Mouse (Mus musculus) mature B cell (primary cell): ENCODE results near the gene Ccdc3.
"Not testable (repeated sequence)": the region's sequence is repeated elsewhere in the genome, so short reads cannot be mapped to it uniquely, and the experiment has no call there.

Experiments
- in situ Hi-C: fragments of 300-500 bp; cut with MboI; formaldehyde crosslinking; loops from 2 replicates; pipeline ENCODE4 v1.14.3; 2019

The Ccdc3 gene

DNA sequence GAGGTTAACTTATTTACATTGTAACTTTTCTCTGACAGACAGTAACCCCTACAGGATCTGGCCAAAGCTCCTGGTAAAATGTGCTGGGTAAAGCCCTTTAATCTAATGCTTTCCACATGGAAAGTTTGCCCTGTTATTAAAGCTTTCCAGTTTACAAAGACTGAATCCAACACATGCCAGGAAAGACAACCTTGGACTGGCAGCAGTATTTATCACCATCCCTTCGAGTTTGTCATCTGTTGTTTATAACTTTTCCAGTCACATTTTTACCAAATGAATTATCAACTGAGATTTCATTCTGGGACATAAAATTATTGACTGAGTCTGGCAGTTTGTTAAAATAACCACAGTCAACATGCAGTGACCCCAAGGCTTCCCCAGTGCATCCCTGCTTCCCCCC is 77.0 kb downstream of the Ccdc3 start:
- in situ Hi-C loops, result no loop called here

- in situ Hi-C loops, result no loop called here
These were observed 77.8 kb downstream of the Ccdc3 start for GRCm38 (mm10) chr2:5215252-5215815.

- in situ Hi-C loops, result no loop called here
These were observed 81.6 kb downstream of the Ccdc3 start for GRCm38 (mm10) chr2:5219206-5219605.

GRCm38 (mm10) chr2:5219847-5220375 is 82.3 kb downstream of the Ccdc3 start:
- in situ Hi-C loops, result no loop called here

GRCm38 (mm10) chr2:5222571-5222970 is 85.0 kb downstream of the Ccdc3 start:
- in situ Hi-C loops, result no loop called here

DNA sequence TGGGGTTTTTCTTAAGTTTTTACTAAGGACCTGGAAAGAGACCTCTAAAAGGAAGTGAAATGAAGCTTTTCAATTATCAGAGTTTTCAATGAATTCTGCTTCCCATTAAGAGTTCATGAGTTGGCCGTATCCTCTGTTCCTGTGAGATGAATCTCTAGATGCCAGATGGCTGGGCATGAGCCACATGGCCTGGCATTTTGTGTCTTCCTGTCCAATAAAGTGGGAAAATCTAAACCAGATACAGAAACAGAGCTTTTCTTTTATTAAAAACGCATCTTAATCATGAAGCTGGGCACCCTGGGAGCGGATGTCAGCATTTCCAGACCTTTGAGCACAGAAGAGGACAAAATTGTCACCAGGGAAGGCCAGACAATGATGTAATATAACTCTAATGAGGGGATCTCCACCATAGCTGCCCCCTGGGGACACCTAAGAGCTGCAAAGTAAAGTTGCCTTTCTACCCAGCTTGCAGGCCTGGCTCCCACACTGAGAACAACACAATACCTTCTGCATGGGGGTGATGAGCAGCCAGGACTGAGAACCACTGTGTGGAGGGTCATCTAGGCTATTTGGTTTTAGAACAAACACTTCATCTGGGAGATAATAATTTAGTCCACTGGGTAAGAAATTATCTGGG is 99.4 kb downstream of the Ccdc3 start:
- in situ Hi-C loops, result no loop called here

- in situ Hi-C loops, result no loop called here
These were observed 100.3 kb downstream of the Ccdc3 start for GRCm38 (mm10) chr2:5237870-5238269.

GRCm38 (mm10) chr2:5239492-5239891 is 101.9 kb downstream of the Ccdc3 start:
- in situ Hi-C loops, result no loop called here

- in situ Hi-C loops, result no loop called here
These were observed 103.9 kb downstream of the Ccdc3 start for GRCm38 (mm10) chr2:5241469-5241897.

GRCm38 (mm10) chr2:5249199-5249598 is 111.6 kb downstream of the Ccdc3 start:
- in situ Hi-C loops, result not testable (repeated sequence)

- in situ Hi-C loops, result no loop called here
These were observed 112.4 kb downstream of the Ccdc3 start for GRCm38 (mm10) chr2:5249969-5250368.

DNA sequence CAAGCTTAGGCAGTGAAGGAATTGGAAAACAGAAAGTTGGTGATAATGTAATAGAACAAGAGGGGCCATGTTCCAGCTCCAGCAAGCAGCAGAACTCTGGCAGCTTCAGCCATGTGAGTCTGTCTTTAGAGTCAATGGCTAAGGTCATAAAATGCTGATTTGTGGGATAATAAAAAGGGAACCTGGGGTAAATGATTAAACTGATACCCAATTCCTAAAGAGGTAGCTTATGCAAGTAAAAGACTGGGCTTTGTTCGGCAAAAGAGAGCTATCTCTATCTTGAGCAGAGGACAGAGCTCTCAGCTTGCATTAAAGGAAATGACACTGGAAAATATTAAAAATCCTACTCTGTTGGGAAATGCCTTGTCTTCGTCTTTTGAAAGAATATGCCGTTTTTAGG is 120.7 kb downstream of the Ccdc3 start:
- in situ Hi-C loops, result no loop called here

DNA sequence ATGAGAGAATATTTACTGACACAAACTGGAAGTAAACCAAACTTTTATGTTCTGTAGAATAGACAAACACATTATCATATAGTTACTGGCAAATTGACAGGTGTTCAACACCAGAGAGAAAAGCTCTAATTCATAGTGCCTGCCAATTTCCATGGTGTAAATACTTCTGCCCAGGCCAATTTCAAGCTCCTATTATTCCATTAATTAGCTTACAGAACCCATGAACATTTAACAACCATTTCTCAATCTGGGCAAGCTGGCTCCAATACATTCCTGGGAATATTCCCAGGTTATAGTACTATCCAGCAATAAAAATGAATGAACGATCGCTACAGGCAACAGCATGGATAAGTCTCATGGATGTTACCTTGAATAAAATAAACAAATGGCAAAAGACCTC is 124.7 kb downstream of the Ccdc3 start:
- in situ Hi-C loops, result no loop called here

GRCm38 (mm10) chr2:5267980-5268379 is 130.4 kb downstream of the Ccdc3 start:
- in situ Hi-C loops, result no loop called here
